Mouse (Mus musculus) bone marrow macrophage, adult 2 months (primary cell): Measurements from ENCODE around the gene Krt6a.

Experiments used
- CTCF ChIP-seq: IDR thresholded peaks from 2 replicates; pipeline ENCODE4 v1.5.1; 2012; ENCODE audit warnings: low read depth, mild to moderate bottlenecking, low read length, moderate library complexity
- POLR2A ChIP-seq: IDR thresholded peaks from 2 replicates; pipeline ENCODE4 v1.6.1; 2012; ENCODE audit warnings: mild to moderate bottlenecking, low read depth, low read length, borderline replicate concordance

DNA sequence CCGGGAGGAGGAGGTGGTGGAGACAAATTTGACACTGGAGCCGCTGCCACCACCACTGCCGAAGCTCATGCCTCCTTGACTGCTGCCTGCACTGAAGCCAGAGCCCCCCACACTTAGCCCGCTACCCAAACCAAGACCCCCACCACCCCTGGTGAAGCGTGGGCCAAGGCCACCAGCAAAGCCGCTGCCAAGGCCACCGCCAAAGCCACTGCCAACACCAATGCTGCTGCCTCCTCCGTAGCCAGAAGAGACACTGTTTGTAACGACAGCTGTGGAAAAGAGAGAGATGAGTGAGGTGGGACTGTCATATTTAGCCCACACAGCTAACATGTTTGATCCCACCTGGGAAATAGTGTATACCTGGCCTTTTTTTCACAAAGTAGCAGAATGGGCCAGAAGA is 13.3 kb upstream of the Krt6a start:
- TF ChIP-seq CTCF = no peak
- TF ChIP-seq POLR2A = no peak
